Mouse (Mus musculus) forebrain, embryonic 11.5 days (tissue): ENCODE measurements around the gene Rnaset2a. TPM values are rescaled to one million over a fixed set of nuclear protein-coding genes. Genes with fewer than 3 reads are reported as not detected.
"Not testable (repeated sequence)": the region's sequence is repeated elsewhere in the genome, so short reads cannot be mapped to it uniquely, and the experiment has no call there.

Source experiments
- ATAC-seq: fragments of 200-750 bp; cut with Nextera tagmentation; replicated peaks from 2 replicates; pipeline ENCODE4 v1.8.0; 2017; ENCODE audit warnings: moderate TSS enrichment; ENCODE audit not compliant: low FRiP score
- DNase-seq: peaks from one replicate; pipeline ENCODE4 v3.0.0-alpha.2; 2017; ENCODE audit warnings: low spot score
- H3K27ac ChIP-seq: fragments of 300-500 bp; sonication (generic); 2 replicates; pipeline ENCODE4 v1.5.1; 2014; ENCODE audit warnings: low read depth, low read length
- H3K27me3 ChIP-seq: fragments of 300-500 bp; sonication (generic); 2 replicates; pipeline ENCODE4 v1.6.1; 2014; ENCODE audit warnings: mild to moderate bottlenecking, low read length, mixed read lengths; ENCODE audit not compliant: control insufficient read depth, insufficient read depth
- H3K36me3 ChIP-seq: fragments of 300-500 bp; sonication (generic); 2 replicates; pipeline ENCODE4 v1.6.1; 2014; ENCODE audit warnings: mild to moderate bottlenecking, low read length, moderate library complexity, mixed read lengths; ENCODE audit not compliant: control insufficient read depth, insufficient read depth
- H3K4me1 ChIP-seq: fragments of 300-500 bp; sonication (generic); replicated peaks from 2 replicates; pipeline ENCODE4 v1.6.1; 2014; ENCODE audit warnings: low read length, mixed read lengths; ENCODE audit not compliant: control insufficient read depth, insufficient read depth
- H3K4me2 ChIP-seq: fragments of 300-500 bp; sonication (generic); 2 replicates; pipeline ENCODE4 v1.6.1; 2014; ENCODE audit warnings: low read depth, mild to moderate bottlenecking, low read length, moderate library complexity, mixed read lengths; ENCODE audit not compliant: severe bottlenecking
- H3K4me3 ChIP-seq: fragments of 300-500 bp; sonication (generic); 2 replicates; pipeline ENCODE4 v1.5.1; 2014; ENCODE audit warnings: low read depth, low read length
- H3K9ac ChIP-seq: fragments of 300-500 bp; sonication (generic); 2 replicates; pipeline ENCODE4 v1.6.1; 2014; ENCODE audit warnings: low read length
- H3K9me3 ChIP-seq: fragments of 300-500 bp; sonication (generic); 2 replicates; pipeline ENCODE4 v1.6.1; 2016; ENCODE audit warnings: low read length, mixed read lengths; ENCODE audit not compliant: control insufficient read depth
- WGBS: fragments of 180-500 bp; shearing (Covaris S2); extraction: QIAGEN DNeasy Blood & Tissue Kit; methylation state at CpG from one replicate; pipeline ENCODE4 v1.1.7; 2014; 5-methylcytosine and 5-hydroxymethylcytosine counted together
- polyA plus RNA-seq: library from polyadenylated mRNA; unstranded; fragments of >200 nt; fragmentation: Nextera tagmentation; extraction: Ambion mirVana; gene quantifications from 2 replicates; pipeline ENCODE4 v1.2.1, GENCODE M21; 2014

Rnaset2a gene
- polyA plus RNA-seq, 1 experiment from 2014 or later: 14.1 TPM

- DNase-seq, H3K4me3 ChIP-seq, H3K4me1 ChIP-seq, H3K9me3 ChIP-seq, H3K36me3 ChIP-seq, ATAC-seq, H3K9ac ChIP-seq, H3K4me2 ChIP-seq, H3K27ac ChIP-seq, H3K27me3 ChIP-seq: not testable (repeated sequence)
- 78% methylated on average over 7 of the region's 7 CpGs for WGBS
These were observed 7.1 kb upstream of the Rnaset2a start for GRCm38 (mm10) chr17:8155010-8155409.

GRCm38 (mm10) chr17:8146931-8147330 lies 966 bp downstream of the Rnaset2a start:
- Histone ChIP-seq H3K9ac (peak overlapping the region; percentile 59; the same call in 1 of the 2 replicates), H3K4me2 (peak overlapping the region; percentile 47), H3K4me3 (peak overlapping the region; percentile 45)
- not testable (repeated sequence) for H3K27ac ChIP-seq, DNase-seq, H3K27me3 ChIP-seq, H3K4me1 ChIP-seq, H3K9me3 ChIP-seq, ATAC-seq, H3K36me3 ChIP-seq
- 30% methylated on average over 5 of the region's 5 CpGs for WGBS

DNA sequence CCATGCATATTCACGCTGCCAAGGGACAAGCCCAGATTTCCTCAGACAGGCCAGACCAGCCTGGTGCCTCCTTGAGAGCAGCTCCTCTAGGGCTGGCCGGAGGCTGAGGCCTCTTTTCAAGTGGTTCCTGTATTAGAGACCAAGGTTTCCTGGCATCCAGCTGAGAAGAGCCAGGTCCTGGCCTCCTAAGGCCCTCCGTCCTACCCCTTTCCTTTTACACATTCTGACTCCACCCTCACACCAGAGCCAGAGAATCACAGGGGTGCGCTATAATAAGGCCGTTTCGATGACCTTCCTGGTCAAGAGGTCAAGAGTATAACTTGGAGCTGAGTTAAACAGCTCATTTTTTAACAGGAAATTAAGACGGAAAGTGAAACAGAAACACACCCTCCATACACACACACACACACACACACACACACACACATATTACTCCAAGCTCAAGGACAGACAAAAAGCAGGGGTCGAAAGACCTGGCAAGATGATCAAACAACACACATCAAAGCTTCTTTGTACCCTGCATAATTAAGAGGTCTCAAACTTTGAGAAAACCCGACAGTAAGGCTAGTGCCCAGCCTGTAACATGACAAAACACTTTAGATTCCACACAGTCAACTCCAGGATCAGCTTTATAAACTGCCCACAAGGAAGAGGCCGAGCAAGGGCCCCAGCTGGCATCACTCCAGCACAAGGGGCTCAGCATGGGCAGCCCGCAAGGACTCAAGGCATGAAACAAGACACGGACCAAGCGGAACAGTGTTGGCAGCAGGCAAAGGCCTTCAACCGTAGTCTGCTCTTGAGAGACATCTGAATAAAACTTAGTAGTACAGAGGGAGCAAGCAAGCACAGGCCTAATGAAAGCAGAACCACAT lies 3.9 kb downstream of the Rnaset2a start:
- H3K9ac ChIP-seq, H3K27ac ChIP-seq, DNase-seq, H3K36me3 ChIP-seq, H3K9me3 ChIP-seq, ATAC-seq, H3K4me2 ChIP-seq, H3K4me3 ChIP-seq, H3K4me1 ChIP-seq, H3K27me3 ChIP-seq: not testable (repeated sequence)
- WGBS: 69% methylated on average over 12 of the region's 14 CpGs

GRCm38 (mm10) chr17:8140210-8140609 lies 7.7 kb downstream of the Rnaset2a start:
- H3K4me3 ChIP-seq, H3K36me3 ChIP-seq, H3K27me3 ChIP-seq, H3K9me3 ChIP-seq, H3K4me2 ChIP-seq, H3K27ac ChIP-seq, H3K9ac ChIP-seq, DNase-seq, ATAC-seq, H3K4me1 ChIP-seq: not testable (repeated sequence)
- WGBS: 40% methylated on average over 3 of the region's 3 CpGs

DNA sequence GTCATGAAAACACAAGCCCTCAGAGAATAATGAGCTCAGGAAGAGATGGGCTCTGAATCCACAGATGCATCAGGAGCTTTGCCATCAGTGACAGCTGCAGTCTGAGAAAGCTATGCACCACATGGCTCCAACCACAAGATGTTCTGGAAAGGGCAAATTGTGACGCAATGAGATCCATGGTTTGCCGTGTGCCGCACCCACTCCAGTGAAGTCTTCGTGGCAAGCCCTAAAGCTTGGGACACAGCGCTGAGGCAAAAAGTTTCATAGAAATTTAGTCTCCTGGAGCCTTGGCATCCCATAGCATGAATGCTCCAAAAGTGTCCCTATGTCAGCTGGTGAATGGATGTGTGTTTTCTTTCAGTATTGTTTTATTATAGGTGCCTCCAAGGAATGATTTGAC lies 9.8 kb downstream of the Rnaset2a start:
- 99% methylated on average over 5 of the region's 5 CpGs for WGBS
- H3K27ac ChIP-seq, DNase-seq, H3K9ac ChIP-seq, H3K4me3 ChIP-seq, H3K4me1 ChIP-seq, H3K27me3 ChIP-seq, H3K4me2 ChIP-seq, H3K36me3 ChIP-seq, ATAC-seq, H3K9me3 ChIP-seq: not testable (repeated sequence)

DNA sequence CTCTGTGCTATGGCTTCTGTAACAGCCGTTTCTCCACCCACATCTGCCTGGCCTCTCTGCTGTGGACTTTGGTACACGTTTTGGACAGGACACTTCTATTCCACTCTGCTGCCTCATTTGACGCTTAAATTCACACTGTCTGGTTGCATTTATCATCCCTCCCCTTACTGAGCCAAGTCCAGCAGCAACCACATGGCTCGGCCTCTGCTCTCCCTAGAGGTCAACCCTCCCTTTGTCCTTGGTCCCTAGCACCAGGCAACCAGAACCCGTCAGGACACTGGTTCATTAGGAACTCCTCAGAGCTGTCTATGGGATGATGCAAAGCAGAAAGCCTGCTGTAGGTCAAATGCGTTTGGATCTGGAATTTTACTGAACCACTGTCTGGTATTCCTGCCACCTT lies 17.0 kb downstream of the Rnaset2a start:
- not testable (repeated sequence) for DNase-seq, ATAC-seq, H3K27ac ChIP-seq, H3K4me1 ChIP-seq, H3K4me3 ChIP-seq, H3K9ac ChIP-seq, H3K9me3 ChIP-seq, H3K27me3 ChIP-seq, H3K4me2 ChIP-seq, H3K36me3 ChIP-seq
- WGBS: no CpG with 5 or more reads among the region's 6 CpGs

DNA sequence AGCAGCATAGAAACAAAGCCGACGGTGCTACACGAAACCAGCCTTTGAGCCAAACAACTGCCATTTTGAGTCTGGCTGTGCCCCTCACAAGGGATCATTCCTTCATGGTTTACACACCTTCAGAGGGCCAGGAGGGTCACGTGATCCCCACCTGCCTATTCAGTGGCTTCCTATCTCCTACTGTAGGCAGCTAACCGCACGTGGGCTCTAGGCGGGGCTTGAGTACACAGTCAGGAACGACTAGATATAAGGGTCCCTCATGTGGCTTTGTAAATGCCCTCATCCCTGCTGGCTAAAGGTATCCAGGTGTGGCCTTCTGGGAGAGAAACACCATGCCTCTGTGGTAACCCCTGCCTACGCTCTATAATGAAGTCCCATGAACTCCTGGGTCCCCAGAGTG lies 18.3 kb downstream of the Rnaset2a start:
- not testable (repeated sequence) for H3K27me3 ChIP-seq, H3K36me3 ChIP-seq, H3K9me3 ChIP-seq, ATAC-seq, H3K4me3 ChIP-seq, H3K4me2 ChIP-seq, H3K9ac ChIP-seq, DNase-seq, H3K4me1 ChIP-seq, H3K27ac ChIP-seq
- WGBS: 84% methylated on average over 9 of the region's 9 CpGs

DNA sequence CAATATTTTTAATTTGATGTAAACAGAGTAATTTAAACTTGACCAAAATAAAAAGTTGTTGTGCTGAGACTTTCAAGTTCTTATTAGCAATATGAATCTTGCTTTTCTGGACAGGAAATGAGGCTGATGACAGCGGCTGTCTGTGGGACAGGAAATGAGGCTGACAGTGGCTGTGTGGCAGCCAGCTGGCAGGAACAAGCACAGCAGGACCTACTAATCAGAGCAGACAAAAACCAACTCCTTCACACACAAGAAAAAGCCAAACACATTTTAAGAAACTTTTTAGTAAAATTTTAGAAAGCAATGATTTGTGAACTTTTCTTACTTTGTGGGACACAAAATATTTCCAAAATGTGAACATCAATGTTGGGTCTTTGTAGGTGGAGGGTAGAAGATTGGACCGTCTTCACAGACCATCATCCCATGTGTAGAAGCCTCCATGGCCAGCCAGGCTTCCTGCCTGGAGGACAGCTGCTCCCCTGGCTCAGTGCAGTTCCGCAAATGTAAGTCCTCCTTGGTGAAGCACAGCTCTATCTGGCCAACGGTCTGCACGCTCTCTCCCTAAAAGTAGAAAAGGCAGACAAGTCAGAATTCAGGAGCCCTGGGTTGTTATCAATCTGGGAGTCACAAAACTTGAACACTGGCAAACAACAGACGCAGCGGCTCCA lies 19.4 kb downstream of the Rnaset2a start:
- ATAC-seq, DNase-seq, H3K4me3 ChIP-seq, H3K27me3 ChIP-seq, H3K36me3 ChIP-seq, H3K9me3 ChIP-seq, H3K4me1 ChIP-seq, H3K9ac ChIP-seq, H3K27ac ChIP-seq, H3K4me2 ChIP-seq: not testable (repeated sequence)
- 100% methylated on average over 1 of the region's 7 CpGs for whole genome bisulfite sequencing
